Mouse (Mus musculus): ENCODE measurements around the gene Mipol1. TPM values are rescaled to one million over a fixed set of nuclear protein-coding genes. Genes with fewer than 3 reads are reported as not detected.

Gene Mipol1
- polyA plus RNA-seq, 1 experiment from 2014 or later = 10.6 TPM

DNA sequence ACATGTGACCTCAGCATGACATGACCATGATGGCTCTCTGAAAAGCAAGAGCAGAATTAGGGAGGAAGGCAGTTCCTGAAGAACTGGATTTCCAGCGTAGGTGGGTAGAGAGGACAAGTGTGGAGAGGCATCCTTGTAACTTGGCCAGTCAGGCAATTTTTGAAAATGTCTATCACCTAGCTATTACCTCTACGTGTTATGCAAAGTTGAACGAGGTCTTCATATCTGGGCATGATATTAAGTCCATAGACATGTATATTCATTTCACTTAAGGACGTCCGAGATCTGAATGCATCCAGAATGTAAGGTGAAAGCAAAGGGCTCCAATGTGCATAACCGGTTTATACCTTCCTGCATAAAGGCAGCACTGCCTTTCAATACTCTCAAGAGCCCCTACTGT is 310.9 kb downstream of the Mipol1 start:
- Histone ChIP-seq H3K4me1 (peaks cover 39% of the 10 kb centered on the region), H3K9me3 (replicated peaks) (no peaks in the 10 kb centered on the region), H3K27me3 (ENCODE audit: low read depth, poor library complexity, severe bottlenecking) (peaks cover 100% of the 10 kb centered on the region), H3K4me3 (no peak overlapping the region), H3K27ac (no peak overlapping the region), H3K36me3 (no peaks in the 10 kb centered on the region)
- no peak for DNase-seq (ENCODE audit: low spot score)
- WGBS = 11% methylated on average over 6 of the region's 6 CpGs

- H3K27ac ChIP-seq = no peak overlapping the region
- H3K9me3 ChIP-seq (replicated peaks) = no peaks in the 10 kb centered on the region
- peak; percentile 56 for DNase-seq (ENCODE audit: low spot score)
- under 1% methylated on average over 39 of the region's 46 CpGs for WGBS
- no peaks in the 10 kb centered on the region for H3K36me3 ChIP-seq
- H3K27me3 ChIP-seq (ENCODE audit: low read depth, poor library complexity, severe bottlenecking) = peaks cover 100% of the 10 kb centered on the region
- H3K4me3 ChIP-seq = peak overlapping the region; percentile 35
- peaks cover 45% of the 10 kb centered on the region for H3K4me1 ChIP-seq
Measured at GRCm38 (mm10) chr12:57541931-57542745, 311.9 kb downstream of the Mipol1 start.

DNA sequence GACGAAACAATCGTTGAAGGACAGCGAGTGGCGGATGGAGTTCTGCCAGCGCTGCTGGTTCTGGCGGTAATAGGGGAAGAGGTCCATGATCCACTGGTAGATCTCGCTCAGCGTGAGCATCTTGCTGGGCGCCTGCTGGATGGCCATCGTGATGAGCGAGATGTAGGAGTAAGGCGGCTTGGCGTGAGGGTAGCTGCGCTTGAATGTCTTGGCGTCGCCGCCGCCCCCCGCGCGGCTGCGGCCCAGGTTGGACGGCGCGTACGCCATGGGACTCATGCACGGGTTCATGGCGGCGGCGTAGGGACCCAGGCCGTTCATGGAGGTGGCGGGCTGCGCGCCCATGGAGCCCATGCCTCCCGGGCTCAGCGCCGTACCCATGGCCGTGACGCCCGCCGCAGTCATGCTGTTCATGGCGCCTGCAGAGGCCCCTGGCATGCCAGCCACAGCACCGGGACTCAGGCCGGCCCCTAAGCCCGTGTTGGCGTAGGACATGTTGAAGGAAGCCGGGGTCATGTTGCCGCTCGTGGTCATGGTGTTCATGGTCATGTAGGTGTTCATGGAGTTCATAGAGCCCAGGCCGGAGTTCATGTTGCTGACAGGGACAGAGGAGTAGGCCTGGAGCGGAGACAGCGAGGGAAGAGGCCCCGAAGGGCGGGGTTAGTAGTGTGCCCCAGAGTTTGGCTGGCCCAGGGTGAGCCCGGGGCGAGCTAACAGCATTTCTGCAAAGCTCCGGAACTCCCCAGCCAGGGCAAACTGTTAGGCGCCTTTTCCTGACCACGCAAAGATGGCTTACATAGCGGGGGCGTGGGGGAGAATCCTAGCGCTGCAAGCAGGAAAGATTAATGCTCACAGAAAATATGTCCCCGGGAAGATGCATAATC is 312.8 kb downstream of the Mipol1 start:
- H3K27ac ChIP-seq = no peak overlapping the region; the same call in 1 of the 2 replicates
- WGBS = 1% methylated on average over 58 of the region's 63 CpGs
- peak overlapping the region; percentile 35 for H3K4me3 ChIP-seq
- DNase-seq (ENCODE audit: low spot score) = peak; percentile 66
- H3K27me3 ChIP-seq (ENCODE audit: low read depth, poor library complexity, severe bottlenecking) = peaks cover 100% of the 10 kb centered on the region
- no peaks in the 10 kb centered on the region for H3K36me3 ChIP-seq
- peaks cover 45% of the 10 kb centered on the region for H3K4me1 ChIP-seq
- H3K9me3 ChIP-seq (replicated peaks) = no peaks in the 10 kb centered on the region

DNA sequence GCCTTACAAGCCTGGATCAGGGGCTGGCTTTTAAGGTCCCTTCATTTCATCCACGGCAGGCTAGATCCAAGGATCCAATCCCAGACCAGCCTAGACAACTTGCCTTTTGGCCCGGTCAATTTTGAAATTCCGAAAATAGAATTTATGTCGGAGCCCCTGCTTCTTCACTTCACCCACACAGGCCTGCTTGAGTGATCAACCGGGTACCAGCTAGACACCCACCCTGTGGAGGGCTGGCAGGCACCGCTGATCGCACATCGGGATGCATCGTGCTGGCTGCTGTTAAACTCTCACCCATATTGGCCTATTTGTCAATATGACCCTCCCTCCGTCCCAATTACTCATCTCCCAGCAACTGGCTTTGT is 313.4 kb downstream of the Mipol1 start:
- H3K4me1 ChIP-seq = peaks cover 43% of the 10 kb centered on the region
- no peak overlapping the region for H3K27ac ChIP-seq
- H3K9me3 ChIP-seq (replicated peaks) = no peaks in the 10 kb centered on the region
- H3K36me3 ChIP-seq = no peaks in the 10 kb centered on the region
- H3K27me3 ChIP-seq (ENCODE audit: low read depth, poor library complexity, severe bottlenecking) = peaks cover 100% of the 10 kb centered on the region
- H3K4me3 ChIP-seq = 0 out of 2 replicates have a peak overlapping the region, but pooled peaks have one; percentile 35
- WGBS = 3% methylated on average over 10 of the region's 10 CpGs
- DNase-seq (ENCODE audit: low spot score) = no peak

- peaks cover 46% of the 10 kb centered on the region for H3K4me1 ChIP-seq
- peaks cover 100% of the 10 kb centered on the region for H3K27me3 ChIP-seq (ENCODE audit: low read depth, poor library complexity, severe bottlenecking)
- H3K4me3 ChIP-seq = peak overlapping the region; percentile 60
- no peaks in the 10 kb centered on the region for H3K36me3 ChIP-seq
- no peaks in the 10 kb centered on the region for H3K9me3 ChIP-seq (replicated peaks)
- 2% methylated on average over 31 of the region's 31 CpGs for WGBS
- H3K27ac ChIP-seq = no peak overlapping the region
- DNase-seq (ENCODE audit: low spot score) = peak; percentile 77
Measured at GRCm38 (mm10) chr12:57544641-57545370, 314.6 kb downstream of the Mipol1 start.

GRCm38 (mm10) chr12:57545371-57546241 is 315.4 kb downstream of the Mipol1 start:
- peak; percentile 74 for DNase-seq (ENCODE audit: low spot score)
- Histone ChIP-seq H3K36me3 (no peaks in the 10 kb centered on the region), H3K9me3 (replicated peaks) (no peaks in the 10 kb centered on the region), H3K27ac (0 out of 2 replicates have a peak overlapping the region, but pooled peaks have one; percentile 30), H3K4me1 (peaks cover 51% of the 10 kb centered on the region), H3K4me3 (peak overlapping the region; percentile 60), H3K27me3 (ENCODE audit: low read depth, poor library complexity, severe bottlenecking) (peaks cover 100% of the 10 kb centered on the region)
- under 1% methylated on average over 101 of the region's 106 CpGs for WGBS

Other genes starting within 250 kb of the Mipol1 start
- gene Slc25a21, start 33.0 kb upstream of the Mipol1 start, polyA plus RNA-seq (2016; fragmentation: Nextera tagmentation; extraction: Ambion mirVana) = 1.6 and 2.1 TPM in 2 replicates
- gene Prps1l3, start within 50 bp of the Mipol1 start, polyA plus RNA-seq (2016; fragmentation: Nextera tagmentation; extraction: Ambion mirVana) = 85.5 and 87.5 TPM in 2 replicates